Mouse (Mus musculus) midbrain, postnatal 0 days (tissue): Measurements from ENCODE around the gene Slc9a3. TPM values are rescaled to one million over a fixed set of nuclear protein-coding genes. Genes with fewer than 3 reads are reported as not detected.

Experiments used
- ATAC-seq: fragments of 200-750 bp; cut with Nextera tagmentation; 2 replicates; pipeline ENCODE4 v1.8.0; 2017; ENCODE audit warnings: moderate number of reproducible peaks, mild to moderate bottlenecking, moderate TSS enrichment, moderate library complexity; ENCODE audit not compliant: low FRiP score
- DNase-seq: peaks from one replicate; pipeline ENCODE4 v3.0.0-alpha.2; 2015; ENCODE audit warnings: low spot score
- H3K27ac ChIP-seq: fragments of 300-500 bp; sonication (generic); 2 replicates; pipeline ENCODE4 v1.5.1; 2014; ENCODE audit warnings: low read depth, mild to moderate bottlenecking, low read length, mixed read lengths
- H3K27me3 ChIP-seq: fragments of 300-500 bp; sonication (generic); 2 replicates; pipeline ENCODE4 v1.6.1; 2014; ENCODE audit warnings: low read length, control low read depth, mixed read lengths; ENCODE audit not compliant: insufficient read depth
- H3K36me3 ChIP-seq: fragments of 300-500 bp; sonication (generic); 2 replicates; pipeline ENCODE4 v1.6.1; 2014; ENCODE audit warnings: low read length, control low read depth, mixed read lengths; ENCODE audit not compliant: insufficient read depth
- H3K4me1 ChIP-seq: fragments of 300-500 bp; sonication (generic); 2 replicates; pipeline ENCODE4 v1.6.1; 2014; ENCODE audit warnings: mild to moderate bottlenecking, control low read depth, antibody characterized with exemption, low read length, mixed read lengths; ENCODE audit not compliant: insufficient read depth
- H3K4me2 ChIP-seq: fragments of 300-500 bp; sonication (generic); 2 replicates; pipeline ENCODE4 v1.6.1; 2014; ENCODE audit warnings: low read depth, mild to moderate bottlenecking, low read length, mixed read lengths; ENCODE audit not compliant: poor library complexity, severe bottlenecking
- H3K4me3 ChIP-seq: fragments of 300-500 bp; sonication (generic); 2 replicates; pipeline ENCODE4 v1.5.1; 2014; ENCODE audit warnings: low read depth, mild to moderate bottlenecking, low read length, moderate library complexity
- H3K9ac ChIP-seq: fragments of 300-500 bp; sonication (generic); replicated peaks from 2 replicates; pipeline ENCODE4 v1.6.1; 2014; ENCODE audit warnings: mild to moderate bottlenecking, low read length, moderate library complexity, mixed read lengths; ENCODE audit not compliant: poor library complexity, severe bottlenecking
- H3K9me3 ChIP-seq: fragments of 300-500 bp; sonication (generic); 2 replicates; pipeline ENCODE4 v1.6.1; 2016; ENCODE audit warnings: low read length, control low read depth
- CTCF ChIP-seq: IDR thresholded peaks from 2 replicates; pipeline ENCODE4 v1.5.1; 2016; ENCODE audit warnings: antibody characterized with exemption, mild to moderate bottlenecking
- WGBS: fragments of 180-500 bp; shearing (Covaris S2); extraction: QIAGEN DNeasy Blood & Tissue Kit; methylation state at CpG from one replicate; pipeline ENCODE4 v1.1.7; 2014; 5-methylcytosine and 5-hydroxymethylcytosine counted together
- polyA plus RNA-seq: library from polyadenylated mRNA; unstranded; fragments of >200 nt; fragmentation: Nextera tagmentation; extraction: Ambion mirVana; gene quantifications from 2 replicates; pipeline ENCODE4 v1.2.1, GENCODE M21; 2015
- total RNA-seq: library from RNA; depleted of rRNA; stranded (reverse); fragments of >200 nt; gene quantifications from 2 replicates; pipeline ENCODE4 v1.2.3, GENCODE M21; 2014

The Slc9a3 gene
- total and polyA plus RNA-seq, 2 experiments from 2014 or later: 0.49 to 1.1 TPM

DNA sequence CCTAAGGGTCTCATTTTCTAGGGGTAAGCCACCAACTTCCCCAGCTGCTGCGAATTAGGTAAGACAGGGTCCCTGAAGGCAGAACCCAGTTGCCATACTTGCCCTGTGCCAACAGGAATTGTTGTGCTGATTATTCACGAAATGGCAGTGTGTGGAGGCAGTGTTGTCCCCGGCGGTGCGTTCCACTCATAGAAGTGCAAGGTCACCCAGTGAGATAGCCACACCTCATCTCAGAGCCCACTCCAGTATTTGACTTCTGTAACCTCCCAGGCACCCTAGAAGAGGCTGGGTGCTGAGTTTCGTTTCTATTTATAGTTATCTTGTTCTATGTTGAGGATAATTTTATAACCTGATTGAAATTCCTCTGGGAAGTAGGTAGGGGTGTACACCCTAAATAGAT is 22.3 kb upstream of the Slc9a3 start:
- no peaks in the 10 kb centered on the region for H3K4me1 ChIP-seq
- H3K27ac ChIP-seq: no peak overlapping the region
- H3K4me2 ChIP-seq: no peak overlapping the region
- no peak overlapping the region for H3K9ac ChIP-seq
- ATAC-seq: no peak
- no peak overlapping the region for H3K4me3 ChIP-seq
- no peak for TF ChIP-seq CTCF
- H3K9me3 ChIP-seq: no peaks in the 10 kb centered on the region
- 87% methylated on average over 6 of the region's 6 CpGs for WGBS
- no peak for DNase-seq
- H3K27me3 ChIP-seq: no peaks in the 10 kb centered on the region
- H3K36me3 ChIP-seq: no peaks in the 10 kb centered on the region

DNA sequence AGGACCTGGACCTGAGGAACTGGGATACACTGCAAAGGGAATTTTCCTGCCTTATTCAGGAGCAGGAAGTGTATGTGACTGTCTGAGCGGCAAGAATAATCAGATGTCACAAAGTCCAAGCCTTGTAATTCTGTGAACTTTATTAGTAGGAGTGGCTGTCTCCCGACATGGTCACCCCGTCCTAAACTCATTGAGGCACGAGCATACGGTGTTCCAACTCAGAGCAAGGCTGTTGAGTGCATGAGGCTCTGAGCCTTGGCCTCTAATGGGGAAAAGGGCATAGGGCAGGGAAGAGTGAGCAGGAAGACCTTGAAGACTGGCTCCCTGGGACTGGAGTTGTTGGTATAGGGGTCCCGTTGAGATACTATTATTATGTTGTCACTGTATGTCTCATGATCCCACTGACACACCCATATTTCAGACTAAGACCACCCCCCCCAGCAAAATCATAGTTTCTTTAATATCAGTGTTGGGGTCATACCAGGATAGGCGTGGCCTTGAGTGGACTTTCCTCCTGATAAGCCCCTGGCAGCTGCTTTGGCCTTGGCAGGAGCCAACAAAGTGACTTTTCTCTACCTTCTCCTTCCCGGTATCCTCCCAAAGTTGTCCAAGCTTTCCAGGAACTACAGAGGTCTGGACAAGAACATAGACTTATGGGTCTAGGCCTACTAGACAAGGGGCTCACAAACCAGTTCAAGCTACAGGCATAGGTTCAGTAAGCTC is 19.0 kb upstream of the Slc9a3 start:
- whole genome bisulfite sequencing: 83% methylated on average over 8 of the region's 8 CpGs
- Histone ChIP-seq H3K4me1 (no peaks in the 10 kb centered on the region), H3K4me3 (no peak overlapping the region), H3K9ac (no peak overlapping the region), H3K9me3 (no peaks in the 10 kb centered on the region), H3K27ac (no peak overlapping the region), H3K36me3 (no peaks in the 10 kb centered on the region), H3K4me2 (no peak overlapping the region), H3K27me3 (no peaks in the 10 kb centered on the region)
- TF ChIP-seq CTCF: no peak
- DNase-seq: no peak
- ATAC-seq: no peak

DNA sequence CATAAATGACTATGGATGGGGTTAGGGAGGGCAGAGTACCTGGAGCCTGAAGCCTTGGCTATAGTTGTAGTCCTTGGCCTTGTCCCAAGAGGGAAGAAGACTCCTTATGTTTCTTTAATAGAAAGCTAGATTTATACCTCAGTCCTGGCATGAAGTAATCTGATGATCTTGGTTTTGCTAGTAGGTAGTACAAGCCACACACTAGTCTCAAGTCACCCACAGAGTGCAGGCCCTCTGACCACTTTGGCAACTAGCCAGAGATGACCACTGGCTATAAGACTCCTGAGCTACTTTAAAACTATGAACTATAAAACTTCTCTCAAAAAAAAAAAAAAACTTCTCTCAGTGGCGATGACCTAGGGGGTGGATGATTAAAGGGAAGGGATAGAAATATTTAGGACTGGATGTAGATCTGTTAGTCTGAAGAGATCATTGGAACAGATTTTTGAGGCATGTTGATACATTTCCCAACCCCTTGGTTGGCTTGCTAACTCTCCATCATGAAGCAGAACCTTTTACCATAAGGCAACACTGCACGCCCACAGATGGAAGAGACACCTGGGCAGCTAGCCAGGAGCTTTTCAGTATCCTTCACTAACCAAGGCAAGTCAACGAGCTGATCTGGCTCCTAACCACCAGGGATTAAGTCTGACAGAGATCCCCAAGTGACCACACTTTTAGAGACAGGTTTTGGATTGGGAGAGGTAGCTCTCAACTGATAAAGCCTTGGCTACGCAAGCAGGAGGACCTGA is 18.2 kb upstream of the Slc9a3 start:
- no peaks in the 10 kb centered on the region for H3K4me1 ChIP-seq
- H3K27ac ChIP-seq: no peak overlapping the region
- WGBS: 76% methylated on average over 4 of the region's 4 CpGs
- no peak overlapping the region for H3K4me3 ChIP-seq
- ATAC-seq (no peak), DNase-seq (peak; percentile 26)
- no peak overlapping the region for H3K9ac ChIP-seq
- no peaks in the 10 kb centered on the region for H3K9me3 ChIP-seq
- H3K36me3 ChIP-seq: no peaks in the 10 kb centered on the region
- no peak overlapping the region for H3K4me2 ChIP-seq
- no peaks in the 10 kb centered on the region for H3K27me3 ChIP-seq
- no peak for TF ChIP-seq CTCF

DNA sequence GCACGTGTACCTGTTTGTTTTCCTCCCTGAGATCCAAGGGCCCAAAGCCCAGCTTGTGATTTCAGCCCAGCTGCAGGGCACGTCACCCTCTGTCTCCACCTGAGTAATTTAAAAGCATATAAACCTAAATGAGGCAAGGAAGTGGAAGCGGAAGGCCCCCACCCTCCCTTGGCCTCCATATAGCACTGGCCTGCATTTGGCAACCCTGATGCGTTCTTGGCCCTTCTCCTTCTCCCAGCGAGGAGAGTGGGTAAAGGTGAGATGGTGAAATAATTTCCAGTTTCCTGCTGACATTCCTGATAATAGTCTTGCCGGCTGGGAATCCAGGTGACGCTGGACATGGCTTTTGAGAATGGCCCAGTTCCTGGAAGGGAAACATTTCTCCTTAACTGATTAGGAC is 16.8 kb upstream of the Slc9a3 start:
- TF ChIP-seq CTCF: no peak
- Histone ChIP-seq H3K4me1 (no peaks in the 10 kb centered on the region), H3K36me3 (no peaks in the 10 kb centered on the region), H3K4me2 (no peak overlapping the region), H3K4me3 (no peak overlapping the region), H3K27me3 (no peaks in the 10 kb centered on the region), H3K9me3 (no peaks in the 10 kb centered on the region), H3K27ac (no peak overlapping the region), H3K9ac (no peak overlapping the region)
- no peak for DNase-seq
- WGBS: 83% methylated on average over 7 of the region's 7 CpGs
- no peak for ATAC-seq

DNA sequence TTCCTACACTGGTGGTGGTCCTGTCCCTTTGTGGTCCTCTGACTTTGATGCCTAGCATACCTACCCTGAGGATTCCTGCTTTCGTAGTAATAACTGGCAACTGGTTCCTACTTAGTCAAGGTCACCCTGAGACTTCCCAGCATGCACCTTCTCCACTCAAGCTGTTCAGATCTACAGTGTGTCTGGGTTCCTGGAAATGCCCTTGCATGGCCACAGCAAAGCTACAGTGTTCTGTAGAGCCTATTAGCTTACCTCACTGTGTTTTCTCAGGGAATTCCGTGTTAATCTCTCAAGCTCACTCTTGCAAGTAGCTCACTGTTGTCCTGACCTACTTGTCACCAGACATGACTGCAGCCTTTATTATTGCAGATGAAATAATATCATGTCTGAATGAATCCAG is 13.8 kb upstream of the Slc9a3 start:
- no peak for TF ChIP-seq CTCF
- ATAC-seq (no peak), DNase-seq (no peak)
- Histone ChIP-seq H3K27ac (no peak overlapping the region), H3K9ac (no peak overlapping the region), H3K4me1 (no peaks in the 10 kb centered on the region), H3K4me3 (no peak overlapping the region), H3K36me3 (no peaks in the 10 kb centered on the region), H3K9me3 (no peaks in the 10 kb centered on the region), H3K27me3 (no peaks in the 10 kb centered on the region), H3K4me2 (no peak overlapping the region)
- WGBS: 85% methylated on average over 2 of the region's 2 CpGs

DNA sequence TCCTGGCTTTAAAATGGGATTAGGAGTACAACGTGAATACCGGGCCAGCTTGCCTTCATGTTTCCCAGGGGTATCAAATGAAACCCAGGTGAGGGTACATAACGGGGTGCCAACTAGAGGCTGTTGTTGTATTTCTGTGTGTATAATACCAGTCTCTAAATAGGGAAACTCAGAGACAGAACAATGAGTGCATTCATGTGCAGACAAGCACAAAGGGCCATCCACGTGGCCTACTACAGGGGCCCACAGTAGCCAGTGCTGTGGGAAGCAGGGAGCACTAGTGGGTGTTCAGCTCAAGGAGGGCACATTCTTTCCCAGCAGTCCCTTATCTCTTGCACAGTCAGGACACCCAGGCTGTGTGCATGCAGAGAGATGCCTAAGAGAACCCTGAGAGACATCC is 8.7 kb upstream of the Slc9a3 start:
- TF ChIP-seq CTCF: no peak
- Histone ChIP-seq H3K27me3 (no peaks in the 10 kb centered on the region), H3K9ac (no peak overlapping the region), H3K4me2 (no peak overlapping the region), H3K4me1 (no peaks in the 10 kb centered on the region), H3K27ac (no peak overlapping the region), H3K9me3 (no peaks in the 10 kb centered on the region), H3K36me3 (no peaks in the 10 kb centered on the region), H3K4me3 (no peak overlapping the region)
- WGBS: 50% methylated on average over 4 of the region's 4 CpGs
- DNase-seq: no peak
- no peak for ATAC-seq
